Mouse (Mus musculus) cerebellum, adult 2 months (tissue): Measurements from ENCODE around the gene Fam222b.

Experiments
- CTCF ChIP-seq: fragments of 200-500 bp; IDR thresholded peaks from 2 replicates; pipeline ENCODE4 v1.5.1; 2011; ENCODE audit warnings: low read depth, mild to moderate bottlenecking, control low read depth, low read length, moderate library complexity, borderline replicate concordance; ENCODE audit not compliant: insufficient read depth
- POLR2A ChIP-seq: fragments of 200-500 bp; IDR thresholded peaks from 2 replicates; pipeline ENCODE4 v1.6.1; 2011; ENCODE audit warnings: low read length, control low read depth, borderline replicate concordance; ENCODE audit not compliant: insufficient read depth

GRCm38 (mm10) chr11:78102142-78102541, 7.7 kb downstream of the Fam222b start:
- TF ChIP-seq CTCF (no peak), POLR2A (no peak)
